Mouse (Mus musculus) thymus, adult 18-20 months (tissue): ENCODE data around the gene Zfp57.

Experiments used
- DNase-seq, 2 experiments: peaks; one replicate each; pipeline ENCODE4 v3.0.0; 2022; ENCODE audit warnings: mixed read lengths in 2 of 2

Zfp57 gene

DNA sequence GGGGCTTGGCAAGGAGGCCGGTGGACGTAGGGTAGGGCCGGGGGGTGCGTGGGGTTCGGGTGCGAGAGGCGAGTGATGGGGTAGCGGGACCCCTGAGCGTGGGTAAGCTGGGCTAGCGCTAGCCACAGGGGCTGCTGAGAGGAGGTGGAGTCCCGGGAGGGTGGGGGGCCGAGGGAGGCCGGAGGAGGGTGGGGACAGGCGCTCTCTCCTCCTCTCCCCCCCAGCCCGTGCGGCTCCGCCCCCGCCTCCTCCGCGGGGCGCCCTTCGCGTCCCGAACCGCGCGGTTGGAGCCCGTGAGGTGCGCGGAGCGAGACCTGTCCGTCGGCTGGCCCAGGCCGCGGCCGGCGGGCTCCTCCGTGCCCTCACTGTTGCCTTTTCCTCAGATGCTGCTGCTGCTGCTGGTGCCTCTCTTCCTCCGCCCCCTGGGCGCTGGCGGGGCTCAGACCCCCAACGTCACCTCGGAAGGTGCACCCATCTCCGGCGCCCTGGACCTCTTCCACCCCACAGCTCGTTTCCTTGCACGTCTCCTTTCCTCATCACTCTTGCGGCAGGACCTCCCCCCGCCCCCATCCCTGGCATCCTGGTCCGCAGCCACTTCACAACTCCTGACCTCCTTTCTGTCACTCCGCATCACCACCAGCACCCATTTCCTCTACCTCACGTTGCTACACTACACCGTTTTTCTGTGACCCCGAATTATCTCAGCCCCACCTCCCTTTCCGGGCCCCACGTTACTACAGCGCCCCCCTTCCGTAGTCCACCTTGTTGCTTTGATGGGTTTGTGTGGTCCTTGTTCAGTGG is 45.5 kb downstream of the Zfp57 start:
- DNase-seq = peak; percentile 66 to 72

DNA sequence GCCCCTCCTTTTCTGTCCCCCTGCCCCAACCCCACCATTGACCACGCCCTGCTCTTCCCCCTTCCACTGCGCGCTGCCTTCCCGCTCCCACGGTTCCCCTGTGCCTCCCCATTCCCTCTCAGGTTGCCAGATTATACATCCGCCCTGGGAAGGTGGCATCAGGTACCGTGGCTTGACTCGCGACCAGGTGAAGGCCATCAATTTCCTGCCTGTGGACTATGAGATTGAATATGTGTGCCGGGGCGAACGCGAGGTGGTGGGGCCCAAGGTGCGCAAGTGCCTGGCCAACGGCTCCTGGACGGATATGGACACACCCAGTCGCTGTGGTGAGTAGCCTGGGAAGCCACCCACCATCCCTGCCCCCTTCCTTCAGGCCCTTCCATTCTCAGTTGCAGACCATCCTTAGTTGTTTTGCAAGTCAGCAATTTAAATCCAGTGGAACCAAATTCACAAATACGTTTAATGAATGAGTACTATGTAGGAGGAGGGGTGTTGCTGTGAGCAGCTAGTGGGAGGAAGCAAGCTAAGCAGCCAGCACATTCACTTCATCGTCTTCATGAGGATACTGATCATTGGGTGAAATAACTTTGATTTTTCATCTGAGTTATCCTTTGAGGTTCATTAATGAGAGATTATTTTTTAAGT is 46.5 kb downstream of the Zfp57 start:
- peak; percentile 8 to 28 for DNase-seq

DNA sequence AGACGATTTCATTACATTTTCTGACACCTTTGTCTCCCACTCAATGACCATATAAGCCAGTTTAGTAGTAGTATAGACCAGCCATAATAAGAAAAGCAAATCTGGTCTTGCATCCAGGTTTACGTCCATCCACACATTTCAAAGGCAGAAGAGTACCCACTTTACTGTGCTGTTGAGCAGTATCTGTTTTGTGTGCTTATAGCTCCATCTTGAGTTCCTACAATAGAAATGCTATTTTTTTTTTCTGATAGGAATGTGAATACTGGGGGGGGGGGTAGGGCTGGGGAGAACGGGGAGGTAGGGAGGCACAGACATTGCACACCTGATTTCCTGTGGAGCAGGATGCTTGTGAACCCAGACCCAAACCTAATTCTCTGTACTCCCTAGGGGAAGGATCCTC is 47.0 kb downstream of the Zfp57 start:
- no peak for DNase-seq

DNA sequence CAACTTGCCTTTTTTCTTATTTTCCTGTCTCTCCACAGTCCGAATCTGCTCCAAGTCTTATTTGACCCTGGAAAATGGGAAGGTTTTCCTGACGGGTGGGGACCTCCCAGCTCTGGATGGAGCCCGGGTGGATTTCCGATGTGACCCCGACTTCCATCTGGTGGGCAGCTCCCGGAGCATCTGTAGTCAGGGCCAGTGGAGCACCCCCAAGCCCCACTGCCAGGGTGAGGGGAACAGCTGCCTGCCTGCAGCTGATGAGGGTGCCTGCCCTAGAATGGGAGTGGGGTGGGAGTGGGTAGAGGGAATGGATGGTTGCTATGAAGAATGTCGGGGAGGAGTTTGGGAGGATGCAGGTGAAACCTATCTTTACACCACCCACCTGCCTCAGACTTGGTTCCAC is 47.4 kb downstream of the Zfp57 start:
- DNase-seq = peak in 1 of 2 experiments; percentile 15

DNA sequence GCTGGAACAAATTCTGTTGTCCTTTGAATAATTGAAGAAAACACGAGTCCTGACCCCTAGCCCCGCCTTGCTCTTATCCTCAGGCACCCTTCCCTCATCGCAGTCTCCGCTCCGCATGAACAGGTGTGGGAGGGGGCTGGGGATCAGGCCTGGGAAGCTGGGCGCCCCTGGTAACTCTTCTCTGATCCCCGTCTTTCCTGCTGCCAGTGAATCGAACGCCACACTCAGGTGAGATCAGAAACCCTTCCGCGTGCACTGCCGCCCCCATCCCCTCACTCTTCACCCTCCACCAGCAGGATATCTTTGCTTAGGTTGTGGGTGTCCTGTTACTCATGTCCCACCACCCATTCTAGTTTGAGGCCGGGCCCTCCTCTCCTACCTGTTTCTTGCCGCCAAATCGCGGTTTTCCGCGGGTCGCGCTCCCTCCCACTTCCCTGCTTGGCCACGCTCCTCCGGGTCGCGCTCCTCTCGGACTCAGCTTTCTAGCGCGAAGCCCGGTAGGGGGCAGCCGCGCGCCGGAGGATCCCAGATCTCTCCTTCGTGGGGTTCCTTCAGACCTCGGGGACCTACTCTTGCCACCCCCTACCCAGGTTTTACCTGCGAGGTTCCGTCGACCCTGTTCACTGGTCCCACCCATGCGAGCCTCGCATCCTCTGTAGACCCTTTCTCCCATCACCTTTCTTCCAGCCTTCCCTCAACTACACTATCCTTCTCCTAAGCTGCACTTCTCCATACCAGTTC is 48.8 kb downstream of the Zfp57 start:
- DNase-seq = peak; percentile 27 to 37

DNA sequence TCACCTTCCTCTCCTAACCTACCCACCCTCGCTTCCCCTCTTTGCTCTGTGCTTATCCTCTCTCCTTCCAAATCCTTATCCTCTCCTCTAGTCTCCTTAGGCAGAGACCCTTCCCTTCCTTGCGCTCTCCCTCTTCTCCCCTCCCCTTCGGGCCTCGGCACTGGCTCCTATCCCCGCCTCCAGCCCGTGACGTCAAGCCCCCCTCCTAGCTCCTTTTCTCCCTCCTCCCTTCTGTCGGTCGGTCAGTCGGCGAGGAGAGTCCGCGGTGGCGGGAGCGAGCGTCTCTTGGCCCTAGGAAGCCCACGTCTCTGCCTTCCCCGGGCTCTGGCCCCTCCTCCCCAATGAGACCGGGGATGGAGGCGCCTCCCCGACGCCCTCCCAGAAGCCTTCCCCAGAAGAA is 49.4 kb downstream of the Zfp57 start:
- peak; percentile 25 to 33 for DNase-seq

DNA sequence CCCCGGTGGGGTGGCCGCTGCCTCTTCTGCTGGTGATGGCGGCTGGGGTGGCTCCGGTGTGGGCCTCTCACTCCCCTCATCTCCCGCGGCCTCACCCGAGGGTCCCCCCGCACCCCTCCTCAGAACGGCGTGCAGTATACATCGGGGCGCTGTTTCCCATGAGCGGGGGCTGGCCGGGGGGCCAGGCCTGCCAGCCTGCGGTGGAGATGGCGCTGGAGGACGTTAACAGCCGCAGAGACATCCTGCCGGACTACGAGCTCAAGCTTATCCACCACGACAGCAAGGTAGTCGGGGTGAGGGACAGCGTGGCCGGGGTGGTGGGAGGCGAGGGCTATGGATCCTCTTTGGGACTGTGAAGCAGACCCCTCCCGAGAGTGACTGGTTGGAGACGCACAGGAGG is 49.9 kb downstream of the Zfp57 start:
- no peak for DNase-seq

DNA sequence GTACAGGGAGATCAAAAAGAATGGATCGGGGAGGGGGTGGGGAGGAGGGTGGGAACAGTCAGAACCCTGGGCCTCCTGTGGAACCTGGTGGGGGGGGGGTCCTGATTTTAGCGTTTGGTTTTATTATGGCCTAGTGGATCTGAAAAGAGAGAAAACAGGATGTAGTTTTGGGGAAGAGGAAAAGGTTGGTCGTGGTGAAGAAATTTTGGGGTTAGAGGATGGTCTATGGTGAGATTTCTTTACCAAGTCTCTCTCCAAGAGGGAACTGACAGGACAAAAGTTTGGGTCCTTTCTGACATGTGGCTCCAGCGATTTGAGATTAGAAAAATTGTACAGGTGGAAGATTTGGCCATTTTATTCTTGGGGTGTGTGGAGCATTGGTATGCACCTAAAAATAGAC is 50.8 kb downstream of the Zfp57 start:
- DNase-seq = no peak

DNA sequence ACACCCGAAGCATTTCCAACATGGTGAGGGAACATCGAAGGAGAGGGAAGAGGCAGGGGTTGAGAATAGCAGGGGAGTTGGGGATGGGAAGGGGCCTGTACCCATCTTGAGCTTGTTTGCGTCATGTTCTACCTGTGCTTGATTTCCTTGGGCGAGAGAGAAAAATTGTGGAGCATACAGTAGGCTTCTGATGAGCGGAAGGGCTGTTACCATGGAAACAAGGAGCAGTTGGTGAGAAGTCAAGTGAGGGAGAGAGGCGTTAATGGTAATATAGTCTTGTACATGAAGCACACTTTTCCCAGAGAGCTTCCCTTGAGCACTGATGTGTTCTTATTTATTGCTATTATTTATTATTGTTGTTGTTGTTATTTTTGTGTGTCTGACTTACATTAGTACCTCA is 56.0 kb downstream of the Zfp57 start:
- DNase-seq = no peak
